Mouse (Mus musculus) B cell, adult 2 months (primary cell): Measurements from ENCODE around the gene Vmn1r82.

Experiments used
- DNase-seq, 2 experiments: peaks; one replicate each; pipeline ENCODE4 v3.0.0; 2022

Gene Vmn1r82

GRCm38 (mm10) chr7:12300130-12300529 lies at the start of gene Vmn1r82:
Gene Vmn1r82 (plus strand): TSS chr7:12300430.
- no peak for DNase-seq

- no peak for DNase-seq
Measured at GRCm38 (mm10) chr7:12268169-12268568, 32.1 kb upstream of the Vmn1r82 start, which contains the start of gene Vmn1r81. Gene Vmn1r81 (minus strand): TSS chr7:12268269.

GRCm38 (mm10) chr7:12329381-12329780 lies 29.2 kb downstream of the Vmn1r82 start, which contains the start of gene Vmn1r83:
Gene Vmn1r83 (minus strand): TSS chr7:12329481.
- DNase-seq = no peak
